Mouse (Mus musculus) kidney, embryonic 16.5 days (tissue): ENCODE measurements at regions not wholly inside any gene's neighbourhood (a gene's known extent, or its start where the extent isn't known, plus 50 kb on each side); places are given as distances from the start of the nearest gene placed in this dataset.
"Not testable (repeated sequence)": the region's sequence is repeated elsewhere in the genome, so short reads cannot be mapped to it uniquely, and the experiment has no call there.

Source experiments
- ATAC-seq: fragments of 200-750 bp; cut with Nextera tagmentation; 2 replicates; pipeline ENCODE4 v1.8.0; 2017; ENCODE audit warnings: moderate TSS enrichment; ENCODE audit not compliant: low FRiP score, low TSS enrichment
- H3K27ac ChIP-seq: fragments of 300-500 bp; sonication (generic); 2 replicates; pipeline ENCODE4 v1.5.1; 2014; ENCODE audit warnings: low read length
- H3K27me3 ChIP-seq: fragments of 300-500 bp; sonication (generic); 2 replicates; pipeline ENCODE4 v1.6.1; 2014; ENCODE audit warnings: low read length, control low read depth, mixed read lengths; ENCODE audit not compliant: insufficient read depth
- H3K36me3 ChIP-seq: fragments of 300-500 bp; sonication (generic); 2 replicates; pipeline ENCODE4 v1.6.1; 2014; ENCODE audit warnings: low read length, control low read depth, mixed read lengths; ENCODE audit not compliant: insufficient read depth
- H3K4me1 ChIP-seq: fragments of 300-500 bp; sonication (generic); 2 replicates; pipeline ENCODE4 v1.6.1; 2014; ENCODE audit warnings: low read length, control low read depth, mixed read lengths; ENCODE audit not compliant: insufficient read depth
- H3K4me2 ChIP-seq: fragments of 300-500 bp; sonication (generic); replicated peaks from 2 replicates; pipeline ENCODE4 v1.6.1; 2014; ENCODE audit warnings: low read depth, low read length
- H3K4me3 ChIP-seq: fragments of 300-500 bp; sonication (generic); 2 replicates; pipeline ENCODE4 v1.5.1; 2014; ENCODE audit warnings: mild to moderate bottlenecking, low read length
- H3K9ac ChIP-seq: fragments of 300-500 bp; sonication (generic); replicated peaks from 2 replicates; pipeline ENCODE4 v1.6.1; 2014; ENCODE audit warnings: low read length
- H3K9me3 ChIP-seq: fragments of 300-500 bp; sonication (generic); 2 replicates; pipeline ENCODE4 v1.6.1; 2016; ENCODE audit warnings: low read length, control low read depth
- WGBS: fragments of 180-500 bp; shearing (Covaris S2); extraction: QIAGEN DNeasy Blood & Tissue Kit; methylation state at CpG from one replicate; pipeline ENCODE4 v1.1.7; 2014; 5-methylcytosine and 5-hydroxymethylcytosine counted together

DNA sequence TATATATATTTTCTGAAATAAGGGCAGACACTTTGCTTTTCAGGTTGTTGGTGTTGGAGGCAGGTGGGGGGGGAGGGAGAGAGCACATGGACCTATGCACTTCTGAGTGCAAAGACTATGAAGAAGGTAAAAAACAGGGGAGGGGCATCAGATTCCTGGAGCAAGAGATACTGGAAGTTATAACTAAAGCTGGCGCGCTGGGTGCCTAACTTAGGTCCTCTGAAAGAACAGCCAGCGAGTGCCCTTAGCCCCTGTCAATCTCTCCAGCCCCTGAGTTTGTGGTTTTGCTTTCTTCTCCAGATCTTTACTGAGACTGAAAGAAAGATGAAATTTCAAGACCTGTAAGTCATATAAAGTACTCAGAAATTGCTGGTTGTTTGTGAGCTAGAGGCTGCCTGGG lies 51.2 kb upstream of the Rhobtb1 start:
- Histone ChIP-seq H3K4me3 (no peak overlapping the region), H3K36me3 (no peaks in the 10 kb centered on the region), H3K9ac (no peak overlapping the region), H3K27ac (no peak overlapping the region), H3K9me3 (peaks cover 4% of the 10 kb centered on the region), H3K4me1 (no peaks in the 10 kb centered on the region), H3K4me2 (no peak overlapping the region), H3K27me3 (no peaks in the 10 kb centered on the region)
- 95% methylated on average over 3 of the region's 3 CpGs for WGBS
- no peak for ATAC-seq

DNA sequence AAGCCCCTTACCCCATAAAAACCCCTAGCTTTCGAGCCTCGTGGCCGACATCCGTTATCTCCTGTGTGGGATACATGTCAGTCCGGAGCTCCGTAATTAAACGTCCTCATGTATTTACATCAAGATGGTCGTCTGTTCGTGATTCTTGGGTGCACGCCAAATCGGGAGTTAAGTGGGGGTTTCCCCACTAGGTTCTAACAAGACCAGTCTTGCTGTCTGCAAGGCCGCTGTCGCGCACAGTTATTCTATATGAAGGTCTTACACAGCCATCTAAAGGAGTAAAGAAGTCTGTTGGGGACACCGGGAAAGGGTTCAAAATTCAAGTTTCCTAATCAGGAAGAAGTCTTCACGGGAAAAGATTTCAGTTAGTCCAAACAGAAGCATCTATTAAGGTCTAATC lies 50.5 kb upstream of the Rhobtb1 start:
- H3K4me2 ChIP-seq, ATAC-seq, H3K4me3 ChIP-seq, H3K27me3 ChIP-seq, H3K9ac ChIP-seq, H3K36me3 ChIP-seq, H3K27ac ChIP-seq, H3K4me1 ChIP-seq, H3K9me3 ChIP-seq: not testable (repeated sequence)
- WGBS: 72% methylated on average over 16 of the region's 16 CpGs
